Mouse (Mus musculus) fat pad, adult 2 months (tissue): ENCODE results near the gene Ank3.

Experiments
- DNase-seq: peaks from one replicate; pipeline ENCODE4 v3.0.0-alpha.2; 2011; ENCODE audit warnings: low read depth, low spot score; ENCODE audit errors: extremely low read depth

Ank3 gene

DNA sequence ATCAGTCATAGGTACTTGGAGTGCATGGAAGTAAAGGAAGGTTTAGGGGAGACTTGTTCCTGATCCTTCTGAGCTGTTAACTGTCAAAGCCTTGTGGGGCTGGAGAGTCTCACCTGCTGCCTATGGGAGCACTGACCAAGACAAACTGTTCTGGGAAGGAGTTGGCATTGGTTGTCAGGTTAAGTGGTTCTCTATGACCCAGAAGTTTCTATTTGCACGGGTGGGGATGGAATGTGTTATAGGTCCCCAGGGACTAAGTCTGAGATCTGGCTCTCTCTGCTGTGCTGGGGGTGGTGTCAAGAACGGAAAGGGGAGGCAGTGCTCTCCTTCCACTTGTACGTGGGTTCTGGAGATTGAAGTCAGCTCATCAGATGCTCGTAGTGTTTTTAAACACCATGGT, 6.9 kb downstream of the Ank3 start:
- DNase-seq: no peak

DNA sequence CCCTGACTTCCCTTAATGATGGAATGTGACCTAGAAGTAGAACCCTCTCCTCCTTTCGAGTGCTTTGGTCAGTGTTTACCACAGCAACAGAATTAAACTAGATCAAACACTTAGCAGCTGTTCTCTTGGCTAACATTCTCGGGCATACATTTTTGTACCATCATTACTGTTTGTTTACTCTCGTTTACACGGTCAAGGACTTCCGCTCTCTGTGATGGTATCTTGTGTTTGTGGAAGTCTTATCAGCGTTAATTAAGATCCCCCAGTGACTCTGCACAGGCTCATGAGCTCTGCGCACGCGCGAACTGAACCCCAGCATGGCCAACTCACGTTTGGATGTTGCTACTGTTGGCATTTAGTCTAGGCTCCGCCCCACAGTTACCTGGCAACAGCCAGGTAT, 16.3 kb downstream of the Ank3 start:
- no peak for DNase-seq

DNA sequence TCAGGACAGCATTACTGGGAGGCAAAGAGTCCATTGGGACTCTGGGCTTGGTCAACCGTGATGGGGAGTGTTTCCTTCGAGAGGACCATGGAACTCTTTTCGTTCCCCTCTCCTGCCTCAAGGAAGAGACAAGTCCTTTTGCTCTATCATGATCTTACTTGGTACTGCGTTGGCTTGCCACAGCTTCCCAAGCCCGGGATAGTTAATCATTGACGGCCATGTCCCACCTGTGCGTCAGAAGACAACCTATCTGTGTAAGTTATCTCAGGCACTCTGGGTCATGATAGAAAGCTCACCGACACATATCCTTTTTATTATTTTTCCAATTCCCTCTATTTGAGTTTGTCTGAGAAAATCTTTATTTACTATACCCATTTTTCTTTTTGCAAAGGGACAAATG, 20.1 kb downstream of the Ank3 start:
- DNase-seq: no peak

DNA sequence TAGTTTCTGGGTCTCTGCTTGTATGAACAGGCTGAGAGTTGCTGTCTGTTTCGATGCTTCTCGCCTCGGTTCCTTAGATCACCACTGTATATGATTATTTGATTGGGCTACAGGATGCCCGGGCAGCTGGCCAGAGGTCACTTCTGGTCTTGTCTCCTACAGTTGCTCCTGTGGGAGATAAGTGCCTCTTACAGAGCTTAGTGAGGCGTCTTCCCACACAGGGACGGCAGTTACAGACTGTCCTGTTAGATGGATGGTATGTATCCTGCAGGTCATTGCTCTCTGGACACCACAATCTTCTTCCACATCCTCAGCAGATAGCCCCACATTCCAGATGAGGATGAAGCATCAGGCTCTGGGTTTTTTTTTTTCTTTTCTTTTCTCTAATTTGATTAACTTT, 21.7 kb downstream of the Ank3 start:
- DNase-seq: no peak

DNA sequence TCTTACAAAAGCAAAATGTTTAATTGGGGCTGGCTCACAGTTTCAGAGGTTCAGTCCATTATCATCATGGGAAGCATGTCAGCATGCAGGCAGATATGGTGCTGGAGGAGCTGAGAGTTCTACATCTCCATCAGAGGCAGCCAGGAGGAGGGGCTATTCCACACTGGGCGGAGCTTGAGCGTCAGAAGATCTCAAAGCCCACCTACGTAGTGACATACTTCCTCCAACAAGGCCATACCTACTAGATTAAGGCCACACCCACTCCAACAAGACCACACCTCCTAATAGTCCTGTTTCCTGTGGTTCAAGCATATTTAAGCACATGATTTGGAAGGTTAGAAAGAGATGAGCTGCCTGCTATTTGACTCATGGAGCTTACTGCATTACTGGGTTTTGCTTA, 25.5 kb downstream of the Ank3 start:
- DNase-seq: no peak

DNA sequence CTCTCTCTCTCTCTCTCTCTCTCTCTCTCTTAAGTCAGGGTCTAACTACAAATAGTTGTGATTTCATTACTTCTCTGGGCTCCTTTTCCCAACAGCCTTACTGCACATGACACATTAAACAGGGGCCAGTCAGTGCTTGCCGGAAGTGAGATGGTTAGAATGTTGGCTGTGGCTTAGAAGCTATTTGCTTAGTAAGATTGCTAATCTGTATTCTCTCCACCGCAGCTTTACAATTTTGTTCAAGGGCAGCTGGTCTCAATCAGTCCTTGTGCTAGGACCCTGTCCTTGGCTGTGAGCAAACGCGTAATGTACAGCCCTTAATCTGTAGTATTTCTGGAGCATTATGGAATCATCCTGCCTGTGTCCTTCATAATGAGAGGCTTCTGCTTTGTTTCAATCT, 31.6 kb downstream of the Ank3 start:
- DNase-seq: no peak

DNA sequence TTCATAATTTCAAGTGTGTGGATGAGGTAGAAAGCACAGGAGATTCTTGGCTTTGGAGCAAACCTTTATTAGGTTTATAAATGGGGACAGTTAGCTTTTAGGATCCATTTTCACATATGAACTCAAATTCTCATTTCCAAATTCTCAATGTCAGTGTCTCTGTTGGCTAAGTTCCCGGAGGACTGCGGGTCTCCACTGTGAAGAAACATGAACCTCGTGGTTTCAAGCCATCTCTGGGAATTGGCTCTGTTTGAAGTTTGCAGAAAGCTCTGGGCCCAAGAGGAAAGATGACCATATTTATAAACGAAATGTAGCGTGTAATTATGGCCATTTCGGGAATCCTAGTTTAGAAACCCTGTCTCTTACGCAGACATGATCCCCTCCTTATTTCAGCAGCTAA, 32.5 kb downstream of the Ank3 start:
- DNase-seq: no peak

DNA sequence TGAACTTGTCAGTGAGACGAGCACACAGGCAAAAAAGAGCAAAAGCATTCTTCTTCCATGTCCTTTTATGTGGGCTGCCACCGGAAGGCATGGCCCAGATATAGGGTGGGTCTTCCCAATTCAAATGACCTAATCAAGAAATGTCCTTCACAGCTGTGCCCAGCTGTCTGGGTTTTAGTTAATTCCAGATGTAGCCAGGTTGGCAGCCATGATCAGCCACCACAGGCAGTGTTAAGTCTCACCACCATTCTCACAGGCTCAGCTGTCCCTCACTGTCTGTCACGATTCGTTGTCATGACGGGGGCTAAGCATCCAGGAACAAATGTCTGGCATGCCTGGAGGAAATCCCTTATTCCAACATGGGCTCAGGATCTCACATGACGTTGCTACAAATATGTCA, 36.6 kb downstream of the Ank3 start:
- DNase-seq: no peak

DNA sequence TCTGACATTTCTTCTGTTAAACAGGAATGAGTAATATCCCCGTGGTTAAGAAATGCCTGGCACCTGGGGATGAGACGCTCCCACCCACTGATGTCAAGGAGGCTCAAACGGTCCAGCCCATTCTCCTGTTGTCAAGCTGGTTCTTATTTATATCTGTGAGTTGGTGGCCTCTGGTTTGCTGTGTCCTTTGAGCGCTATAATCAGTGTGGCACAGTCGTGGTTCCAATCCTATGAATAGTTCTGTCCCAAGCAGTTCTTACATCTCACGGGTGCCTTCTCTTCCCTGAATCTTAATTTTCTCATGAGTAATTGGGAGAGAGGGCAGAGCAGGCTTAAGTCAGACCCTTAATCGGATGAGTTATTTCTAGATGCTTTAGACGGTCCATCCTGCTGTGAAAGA, 40.9 kb downstream of the Ank3 start:
- no peak for DNase-seq

DNA sequence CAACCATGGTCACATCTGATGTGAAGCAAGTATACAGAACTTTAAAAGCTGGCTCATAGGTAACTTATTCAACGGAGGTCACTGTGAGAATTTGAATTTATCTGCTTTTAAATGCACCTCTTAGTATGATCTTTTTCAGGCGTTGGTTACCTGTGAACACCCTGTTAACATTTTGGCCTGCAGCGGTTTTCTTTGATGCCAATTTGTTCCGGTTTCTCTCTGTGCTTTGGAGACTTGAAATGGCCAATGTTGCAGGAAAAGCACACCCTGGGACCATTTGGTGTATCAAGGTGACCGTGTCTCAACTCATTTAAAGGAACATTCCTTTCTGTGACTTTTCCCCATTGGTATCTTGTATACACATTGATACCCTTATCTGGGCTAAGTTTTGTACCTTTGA, 46.0 kb downstream of the Ank3 start:
- no peak for DNase-seq

DNA sequence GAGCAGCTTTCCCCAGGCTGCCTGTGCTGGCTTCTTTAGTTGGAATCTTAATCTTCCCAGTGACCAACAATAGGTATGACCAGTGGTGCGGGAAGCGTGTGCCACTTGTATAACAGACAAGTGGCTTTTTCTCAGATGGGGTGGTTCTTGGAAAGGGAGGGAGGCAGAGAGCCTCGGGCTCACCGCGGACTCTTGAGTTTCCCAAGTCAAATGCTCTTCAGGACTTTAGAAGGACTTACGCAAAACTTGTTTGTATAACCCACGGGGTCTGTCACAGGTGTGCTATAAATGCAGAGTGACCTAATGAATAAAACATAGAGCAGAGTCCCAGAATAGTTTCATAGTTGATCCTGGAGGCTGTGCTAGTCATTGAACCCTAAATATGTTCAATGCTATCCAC, 47.4 kb downstream of the Ank3 start:
- DNase-seq: no peak

DNA sequence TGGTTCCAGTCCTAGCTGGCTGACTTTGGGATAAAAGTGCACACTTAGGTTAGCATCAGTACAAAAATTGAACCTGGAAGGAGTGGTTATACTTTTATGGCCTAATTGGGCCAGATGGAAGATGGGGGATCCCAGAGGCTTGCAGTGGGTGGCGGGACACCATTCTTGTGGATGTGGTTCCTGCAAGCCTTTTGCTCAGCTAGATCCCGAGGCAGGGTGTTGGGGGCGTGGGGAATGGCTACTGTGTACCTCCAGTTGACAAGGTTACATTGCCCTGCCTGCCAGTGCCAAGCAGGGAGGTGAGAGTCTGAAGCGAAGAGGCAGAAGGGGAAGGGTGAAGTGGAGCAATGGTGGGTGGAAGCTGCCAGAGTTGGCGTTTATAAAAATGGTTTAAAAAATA, 48.0 kb downstream of the Ank3 start:
- DNase-seq: no peak

DNA sequence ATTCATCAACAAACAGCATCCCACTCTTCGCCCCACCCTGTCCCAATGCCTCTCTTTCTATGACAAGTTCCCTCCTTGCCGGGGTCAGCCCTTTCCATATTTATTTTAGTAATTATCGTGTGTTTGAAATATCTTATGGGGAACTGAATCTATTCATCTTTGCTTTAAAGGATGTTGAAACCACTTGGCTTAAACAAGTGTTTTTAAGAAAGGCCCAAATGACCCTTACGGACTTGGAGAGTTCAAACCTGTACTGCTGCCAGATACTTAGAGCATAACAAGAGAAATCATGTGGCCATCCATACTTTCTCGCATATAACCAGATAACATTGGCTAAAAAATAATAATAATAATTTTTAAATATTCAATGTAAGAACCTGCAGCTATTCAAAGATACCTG, 48.7 kb downstream of the Ank3 start:
- no peak for DNase-seq

DNA sequence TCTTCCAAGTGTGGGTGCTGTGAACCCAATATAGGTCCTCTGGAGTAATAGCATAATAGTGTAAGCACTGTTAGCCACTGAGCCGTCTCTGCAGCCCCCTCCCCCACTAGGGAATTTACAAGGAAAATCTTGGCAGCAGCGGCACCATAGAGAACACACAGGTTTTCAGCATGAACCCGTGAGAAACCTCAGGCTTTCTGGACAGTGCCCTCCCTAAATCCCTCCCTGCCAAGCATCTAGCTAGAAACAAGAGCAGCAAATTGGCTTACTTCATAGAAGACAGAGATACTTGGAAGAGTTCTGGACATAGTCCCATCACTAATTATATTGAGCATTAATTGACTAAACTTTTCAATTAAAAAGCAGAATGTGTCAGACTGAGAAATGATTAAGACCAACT, 49.6 kb downstream of the Ank3 start:
- DNase-seq: no peak

DNA sequence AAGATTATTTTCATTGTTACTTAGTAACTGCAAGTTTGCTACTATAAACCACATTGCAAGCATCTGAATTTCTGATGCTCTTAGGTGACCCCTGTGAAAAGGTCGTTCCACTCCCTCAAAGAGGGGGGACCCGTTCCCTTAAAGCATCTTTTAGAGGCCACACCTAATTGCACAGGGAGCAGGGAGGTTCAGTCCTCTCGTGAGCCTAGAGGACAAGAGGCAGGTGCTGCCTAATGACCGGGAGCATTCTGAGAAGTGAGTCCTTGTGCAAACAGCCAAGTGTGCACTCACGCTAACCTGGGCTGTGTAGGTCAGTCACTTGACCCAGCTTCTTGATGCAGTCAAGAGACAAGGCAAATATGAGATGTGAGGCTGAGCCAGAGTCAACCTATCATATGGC, 52.4 kb downstream of the Ank3 start:
- no peak for DNase-seq

DNA sequence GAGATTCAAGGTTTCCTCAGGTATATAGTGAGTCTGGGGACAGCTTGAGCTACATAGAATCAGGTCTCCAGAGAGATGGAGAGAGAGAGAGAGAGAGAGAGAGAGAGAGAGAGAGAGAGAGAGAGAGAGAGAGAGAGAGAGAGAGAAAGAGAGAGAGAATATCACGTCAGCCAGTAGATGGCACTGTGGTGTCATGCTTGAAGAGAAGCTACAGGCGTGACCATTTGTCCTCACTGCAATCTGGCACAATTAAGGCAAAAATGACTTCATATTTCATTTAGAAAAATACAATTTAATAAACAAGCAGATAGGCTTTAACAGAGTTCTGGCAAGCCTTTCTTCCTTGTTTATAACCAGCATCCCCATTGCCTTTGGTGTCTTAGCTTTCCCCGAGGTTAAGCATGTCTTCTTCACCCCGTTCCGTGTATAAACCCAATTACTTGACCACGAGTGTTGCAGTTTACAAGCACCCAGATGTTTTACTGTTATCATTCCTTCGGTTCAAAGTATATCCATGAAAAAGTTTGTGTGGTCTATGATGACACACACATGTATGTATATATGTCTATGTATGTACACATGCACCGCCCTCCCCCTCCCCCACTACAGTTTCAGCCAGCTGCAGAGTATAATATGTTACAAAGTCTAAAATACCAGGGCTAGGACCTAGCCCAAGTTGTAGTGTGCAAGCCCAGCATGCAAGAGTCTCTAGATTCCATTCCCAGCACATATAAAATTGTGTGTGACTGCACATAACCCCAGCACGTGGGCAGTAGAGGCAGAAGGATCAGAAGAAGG, 53.8 kb downstream of the Ank3 start:
- DNase-seq: no peak

DNA sequence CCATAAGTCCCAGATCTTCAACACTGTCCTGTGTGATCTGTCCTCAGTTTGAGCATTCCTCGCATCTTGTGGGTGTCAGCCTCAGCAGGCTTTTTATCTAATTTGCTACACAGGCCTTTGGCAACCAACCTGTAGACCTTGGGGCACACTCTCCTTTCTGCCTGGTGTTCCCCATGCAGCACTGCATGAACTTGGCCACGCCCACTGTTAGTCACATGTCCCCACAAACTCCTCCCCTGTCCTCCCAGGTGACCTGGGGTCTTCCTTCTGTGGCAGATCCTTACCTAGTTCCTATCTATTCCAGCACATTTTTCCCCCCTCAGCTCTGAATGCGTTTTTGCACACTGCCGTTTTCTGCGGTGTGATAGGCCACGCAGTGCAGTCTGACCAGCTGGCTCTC, 55.0 kb downstream of the Ank3 start:
- no peak for DNase-seq

DNA sequence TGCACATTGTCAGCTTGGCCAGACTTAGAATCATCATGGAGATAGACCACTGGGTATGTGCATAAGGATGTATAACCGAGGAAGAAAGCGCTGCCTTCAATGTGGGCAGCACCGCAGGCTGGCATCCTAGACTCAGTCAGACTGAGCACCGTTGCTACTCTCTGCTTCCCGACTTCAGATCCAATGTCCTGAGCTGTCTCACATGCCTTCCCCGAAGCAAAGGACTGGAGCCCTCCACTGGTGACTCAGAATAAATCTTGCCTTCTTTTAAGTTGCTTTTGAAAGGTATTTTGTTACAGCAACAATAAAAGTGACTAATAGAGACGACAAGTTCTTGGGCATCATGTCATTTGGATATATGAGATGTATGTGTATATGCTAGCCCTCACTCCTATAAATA, 55.9 kb downstream of the Ank3 start:
- DNase-seq: no peak

DNA sequence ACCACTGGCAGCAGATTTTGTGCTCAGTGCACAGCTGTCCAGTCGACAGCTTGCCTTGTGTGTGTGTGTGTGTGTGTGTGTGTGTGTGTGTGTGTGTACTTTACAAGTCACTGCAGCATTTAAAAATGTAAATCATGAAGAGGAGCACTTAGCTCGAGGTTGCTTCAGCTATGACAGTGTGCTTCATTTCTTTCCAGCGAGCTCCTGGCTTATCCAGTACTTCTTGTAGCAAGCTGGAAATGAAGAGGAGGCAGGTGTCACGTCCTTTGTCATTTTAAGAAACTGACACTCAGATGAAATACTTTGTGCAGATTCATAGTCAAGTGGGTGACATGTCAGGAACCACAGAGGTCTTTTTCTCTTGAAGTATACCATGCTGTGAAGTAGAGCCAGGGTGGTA, 66.3 kb downstream of the Ank3 start:
- no peak for DNase-seq

DNA sequence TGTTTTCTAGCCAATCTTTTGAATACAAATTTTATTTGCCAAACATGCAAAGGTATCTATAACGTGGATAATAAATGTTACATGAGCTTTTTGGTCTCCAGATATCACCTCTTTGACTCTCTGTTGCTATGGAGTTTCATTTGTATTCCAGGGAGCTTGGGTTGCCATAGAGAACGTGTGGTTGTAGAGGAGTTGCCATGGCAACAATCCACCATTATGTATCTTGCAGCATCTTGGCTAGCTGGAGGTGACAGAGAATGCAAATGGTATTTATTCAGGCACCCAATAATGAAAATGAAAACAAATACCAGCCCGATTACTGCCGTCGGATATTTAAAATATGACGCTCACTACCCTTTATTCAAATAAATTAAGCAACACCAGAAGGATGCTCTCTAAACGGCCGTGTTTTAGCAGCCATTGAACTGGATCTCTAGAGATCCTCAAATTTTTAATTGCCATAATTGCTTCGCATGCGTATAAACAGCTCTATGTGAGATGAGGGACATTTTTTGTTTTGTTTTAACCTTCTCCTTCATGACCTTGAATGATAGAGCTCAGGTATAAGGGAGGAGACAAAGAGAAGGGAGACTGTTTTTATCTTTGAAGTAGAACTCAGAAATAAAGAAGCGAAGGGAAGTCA, 67.1 kb downstream of the Ank3 start:
- DNase-seq: no peak

DNA sequence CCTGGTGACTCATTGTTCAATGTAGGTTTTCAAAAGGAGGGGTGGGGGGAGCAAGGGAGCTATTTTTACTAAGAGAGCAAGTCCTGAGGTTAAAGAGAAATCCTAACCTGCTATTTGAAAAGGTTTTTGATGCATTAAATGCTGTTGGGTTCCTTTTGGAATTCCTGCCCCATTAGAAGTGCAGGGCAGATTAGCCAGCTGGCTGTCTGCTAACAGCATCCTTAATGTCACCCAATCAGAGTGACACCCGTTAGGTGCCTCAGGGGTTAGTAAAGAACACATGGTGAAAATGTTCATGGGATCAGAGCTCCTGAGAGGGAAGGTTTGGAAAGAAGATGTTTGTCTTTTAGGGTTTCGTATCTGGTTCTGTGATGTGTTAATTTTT, 67.6 kb downstream of the Ank3 start:
- DNase-seq: no peak

DNA sequence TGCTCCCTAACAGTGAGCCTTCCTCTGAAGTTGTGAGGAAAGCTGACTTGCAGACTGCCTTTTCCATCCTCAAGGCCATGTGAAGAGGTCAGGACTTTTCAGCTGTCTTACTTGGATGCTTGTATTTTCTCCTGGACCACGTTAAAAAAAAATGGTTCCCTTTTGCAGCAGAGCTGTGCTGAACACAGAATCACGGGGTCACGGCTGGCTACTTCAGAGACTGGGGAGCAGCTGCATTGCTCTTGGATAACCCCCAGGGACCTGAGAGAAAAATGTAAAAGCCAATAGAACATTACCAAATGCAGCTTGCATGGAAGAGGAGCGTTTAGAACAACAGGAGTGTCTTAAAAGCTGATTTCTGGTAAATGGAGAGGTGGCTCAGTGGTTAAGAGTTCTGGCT, 68.0 kb downstream of the Ank3 start:
- no peak for DNase-seq

DNA sequence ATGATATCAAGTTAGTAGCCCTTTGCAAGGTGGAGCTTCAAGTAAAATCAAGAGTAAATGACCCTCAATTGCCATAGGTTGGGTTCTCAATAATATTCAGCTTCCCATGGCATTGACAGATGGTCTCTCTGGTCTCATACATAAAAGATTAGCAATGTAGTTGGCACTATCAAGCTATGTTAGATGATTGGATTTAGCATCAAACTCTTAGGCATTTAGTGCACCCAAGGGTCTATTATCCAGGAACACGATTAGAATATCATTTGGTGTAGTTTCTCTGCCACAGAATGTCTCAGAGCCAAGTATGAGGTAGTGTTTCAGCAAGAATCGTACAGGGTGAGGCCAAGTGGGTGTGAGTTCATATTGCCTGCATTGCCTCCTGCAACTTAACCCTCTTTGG, 68.6 kb downstream of the Ank3 start:
- DNase-seq: no peak
